Mouse (Mus musculus): Measurements from ENCODE around the gene Wdr95. TPM values are rescaled to one million over a fixed set of nuclear protein-coding genes. Genes with fewer than 3 reads are reported as not detected.

Gene Wdr95
- total and polyA plus RNA-seq, 3 experiments: 0.29 TPM; not detected in 2

GRCm38 (mm10) chr5:149623815-149624675, 95.6 kb downstream of the Wdr95 start:
- Histone ChIP-seq H3K36me3 (ENCODE audit: control insufficient read depth, insufficient read depth, low read length) (no peaks in the 10 kb centered on the region; the same call in 1 of the 2 replicates), H3K9ac (ENCODE audit: low read depth, low read length) (no peak overlapping the region), H3K4me3 (no peak overlapping the region), H3K79me2 (replicated peaks; ENCODE audit: control insufficient read depth, insufficient read depth, low read length) (no peaks in the 10 kb centered on the region), H3K4me1 (ENCODE audit: control insufficient read depth, insufficient read depth, low read length) (no peaks in the 10 kb centered on the region), H3K27ac (no peak overlapping the region), H3K27me3 (ENCODE audit: control insufficient read depth, insufficient read depth, low read length) (no peaks in the 10 kb centered on the region)
- 51% methylated on average over 8 of the region's 8 CpGs for WGBS
- no peak for TF ChIP-seq EP300 (IDR thresholded peaks at IDR 0.05; ENCODE audit: insufficient read depth, low read depth, low read length)
- no peak for TF ChIP-seq POLR2A (IDR thresholded peaks at IDR 0.05; ENCODE audit: insufficient read depth, low read depth, low read length)
- no peak for TF ChIP-seq CTCF (IDR thresholded peaks at IDR 0.05)
- no peak for DNase-seq
- intact Hi-C loops (cut with DNase I): no loop called here

- TF ChIP-seq CTCF (IDR thresholded peaks at IDR 0.05) (no peak), POLR2A (IDR thresholded peaks at IDR 0.05; ENCODE audit: insufficient read depth, low read depth, low read length) (no peak), EP300 (IDR thresholded peaks at IDR 0.05; ENCODE audit: insufficient read depth, low read depth, low read length) (no peak)
Measured at GRCm38 (mm10) chr5:149625547-149625946, 97.1 kb downstream of the Wdr95 start.

GRCm38 (mm10) chr5:149634409-149635035, 106.0 kb downstream of the Wdr95 start:
- intact Hi-C loops (cut with DNase I): loop anchor here (10.0 kb wide), 1 partner anchor 450 kb away; the partner anchor contains the start of genes Hmgb1 and Uspl1
- no peak for TF ChIP-seq POLR2A (IDR thresholded peaks at IDR 0.05; ENCODE audit: insufficient read depth, low read depth, low read length)
- TF ChIP-seq CTCF (IDR thresholded peaks at IDR 0.05): no peak
- no peak for TF ChIP-seq EP300 (IDR thresholded peaks at IDR 0.05; ENCODE audit: insufficient read depth, low read depth, low read length)
- H3K36me3 ChIP-seq (ENCODE audit: control insufficient read depth, insufficient read depth, low read length): 0 out of 2 replicates have a peak, but pooled peaks cover 2% of the 10 kb centered on the region
- H3K79me2 ChIP-seq (replicated peaks; ENCODE audit: control insufficient read depth, insufficient read depth, low read length): no peaks in the 10 kb centered on the region
- 74% methylated on average over 11 of the region's 11 CpGs for WGBS
- H3K4me3 ChIP-seq: peak overlapping the region; percentile 78
- no peak overlapping the region for H3K9ac ChIP-seq (ENCODE audit: low read depth, low read length)
- no peak for DNase-seq
- peaks cover 2% of the 10 kb centered on the region for H3K4me1 ChIP-seq (ENCODE audit: control insufficient read depth, insufficient read depth, low read length)
- no peaks in the 10 kb centered on the region for H3K27me3 ChIP-seq (ENCODE audit: control insufficient read depth, insufficient read depth, low read length)
- H3K27ac ChIP-seq: no peak overlapping the region

More at GRCm38 (mm10) chr5:149625547-149625946, 97.1 kb downstream of the Wdr95 start:
- no peaks in the 10 kb centered on the region for H3K79me2 ChIP-seq (replicated peaks; ENCODE audit: control insufficient read depth, insufficient read depth, low read length)
- no peaks in the 10 kb centered on the region for H3K27me3 ChIP-seq (ENCODE audit: control insufficient read depth, insufficient read depth, low read length)
- intact Hi-C loops (cut with DNase I): no loop called here
- no peaks in the 10 kb centered on the region for H3K4me1 ChIP-seq (ENCODE audit: control insufficient read depth, insufficient read depth, low read length)
- H3K4me3 ChIP-seq: no peak overlapping the region
- 76% methylated on average over 3 of the region's 3 CpGs for WGBS
- peaks cover 2% of the 10 kb centered on the region; the same call in 1 of the 2 replicates for H3K36me3 ChIP-seq (ENCODE audit: control insufficient read depth, insufficient read depth, low read length)
- no peak overlapping the region for H3K9ac ChIP-seq (ENCODE audit: low read depth, low read length)
- no peak overlapping the region for H3K27ac ChIP-seq
- no peak for DNase-seq

- Histone ChIP-seq H3K27me3 (ENCODE audit: control insufficient read depth, insufficient read depth, low read length) (no peaks in the 10 kb centered on the region), H3K79me2 (replicated peaks; ENCODE audit: control insufficient read depth, insufficient read depth, low read length) (no peaks in the 10 kb centered on the region), H3K4me1 (ENCODE audit: control insufficient read depth, insufficient read depth, low read length) (peaks cover 2% of the 10 kb centered on the region), H3K9ac (ENCODE audit: low read depth, low read length) (peak overlapping the region; percentile 84), H3K36me3 (ENCODE audit: control insufficient read depth, insufficient read depth, low read length) (no peaks in the 10 kb centered on the region), H3K27ac (peak overlapping the region; percentile 92), H3K4me3 (peak overlapping the region; percentile 78)
- no peak for DNase-seq
- WGBS: 1% methylated on average over 24 of the region's 24 CpGs
- TF ChIP-seq POLR2A (IDR thresholded peaks at IDR 0.05; ENCODE audit: insufficient read depth, low read depth, low read length) (no peak), EP300 (IDR thresholded peaks at IDR 0.05; ENCODE audit: insufficient read depth, low read depth, low read length) (no peak), CTCF (IDR thresholded peaks at IDR 0.05) (no peak)
- intact Hi-C loops (cut with DNase I): loop anchor here (10.0 kb wide), 1 partner anchor 451 kb away; the partner anchor contains the start of genes Hmgb1 and Uspl1
Measured at GRCm38 (mm10) chr5:149635556-149635955, 107.1 kb downstream of the Wdr95 start.

- no peaks in the 10 kb centered on the region for H3K27me3 ChIP-seq (ENCODE audit: control insufficient read depth, insufficient read depth, low read length)
- TF ChIP-seq EP300 (IDR thresholded peaks at IDR 0.05; ENCODE audit: insufficient read depth, low read depth, low read length) (peak; percentile 95; the same call in 1 of the 2 replicates), POLR2A (IDR thresholded peaks at IDR 0.05; ENCODE audit: insufficient read depth, low read depth, low read length) (peak; percentile 79), CTCF (IDR thresholded peaks at IDR 0.05) (no peak)
- peak within 1 kb of the TSS; percentile 92 for H3K27ac ChIP-seq
- peak within 1 kb of the TSS; percentile 78 for H3K4me3 ChIP-seq
- H3K36me3 ChIP-seq (ENCODE audit: control insufficient read depth, insufficient read depth, low read length): no peaks in the 10 kb centered on the region
- intact Hi-C loops (cut with DNase I): loop anchor here (2.0 to 10.0 kb wide), 2 partner anchors 43 to 451 kb away; partner anchors contain the start of genes B3glct, Hmgb1 and Uspl1
- H3K79me2 ChIP-seq (replicated peaks; ENCODE audit: control insufficient read depth, insufficient read depth, low read length): no peaks in the 10 kb centered on the region
- H3K9ac ChIP-seq (ENCODE audit: low read depth, low read length): peak within 1 kb of the TSS; percentile 84
- WGBS: under 1% methylated on average over 60 of the region's 60 CpGs
- peaks cover 2% of the 10 kb centered on the region for H3K4me1 ChIP-seq (ENCODE audit: control insufficient read depth, insufficient read depth, low read length)
- peak; percentile 95 to 99 for DNase-seq
Measured at GRCm38 (mm10) chr5:149636075-149636920, 107.8 kb downstream of the Wdr95 start, which contains the start of gene Hsph1. Gene Hsph1 (minus strand): TSS chr5:149636376.

Measured in heart, adult 2 months (tissue).